Mouse (Mus musculus) mesoderm, embryonic 11.5 days (tissue): ENCODE results near the gene Osbpl10.
"Not testable (repeated sequence)": the region's sequence is repeated elsewhere in the genome, so short reads cannot be mapped to it uniquely, and the experiment has no call there.

Experiments
- DNase-seq: peaks from one replicate; pipeline ENCODE4 v3.0.0-alpha.2; 2012; ENCODE audit warnings: low read depth, low spot score

The Osbpl10 gene

DNA sequence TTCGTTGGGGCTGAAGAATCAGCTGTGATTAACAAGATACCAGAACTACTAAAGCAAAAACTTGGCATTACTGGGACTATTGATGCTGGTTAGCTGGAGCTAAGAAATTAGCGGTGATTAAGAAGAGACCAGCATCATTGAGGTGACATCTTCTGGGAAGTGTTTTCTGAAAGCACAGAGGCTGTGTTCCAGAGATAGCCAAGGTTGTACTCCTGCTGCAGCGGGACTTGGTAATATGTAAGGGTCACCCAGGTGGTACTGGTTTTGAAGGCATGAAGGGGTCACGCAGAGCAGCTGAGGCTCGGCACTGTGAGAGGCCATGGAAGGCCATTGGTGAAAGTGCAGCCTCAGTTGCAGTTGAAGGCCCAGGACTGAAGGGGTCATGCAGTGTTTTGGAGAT, 294.1 kb downstream of the Osbpl10 start:
- DNase-seq, result not testable (repeated sequence)

DNA sequence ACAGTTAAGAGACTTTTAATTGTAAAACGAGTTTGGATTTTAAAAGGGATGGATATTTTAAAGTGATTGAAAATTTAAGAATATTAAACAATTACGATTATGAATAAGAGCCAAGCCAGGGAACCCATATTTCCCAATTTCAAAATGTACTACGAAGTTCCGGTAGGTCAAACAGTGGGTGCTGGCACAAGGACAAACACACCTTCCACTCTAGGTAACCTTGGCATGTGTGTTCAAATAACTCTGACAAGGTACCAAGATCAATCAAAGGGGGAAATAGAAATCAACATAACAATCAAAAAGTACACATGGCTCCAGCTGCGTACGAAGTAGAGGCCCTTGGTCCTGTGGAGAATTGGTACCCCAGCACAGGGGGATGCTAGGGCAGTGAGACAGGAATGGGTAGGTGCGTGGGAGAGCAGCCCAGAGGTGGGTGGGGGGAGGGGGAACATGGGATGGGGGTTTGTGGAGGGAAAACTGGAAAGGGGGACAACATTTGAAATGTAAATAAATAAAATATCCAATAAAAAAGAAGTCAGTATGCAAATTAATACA, 294.8 kb downstream of the Osbpl10 start:
- DNase-seq, result no peak

DNA sequence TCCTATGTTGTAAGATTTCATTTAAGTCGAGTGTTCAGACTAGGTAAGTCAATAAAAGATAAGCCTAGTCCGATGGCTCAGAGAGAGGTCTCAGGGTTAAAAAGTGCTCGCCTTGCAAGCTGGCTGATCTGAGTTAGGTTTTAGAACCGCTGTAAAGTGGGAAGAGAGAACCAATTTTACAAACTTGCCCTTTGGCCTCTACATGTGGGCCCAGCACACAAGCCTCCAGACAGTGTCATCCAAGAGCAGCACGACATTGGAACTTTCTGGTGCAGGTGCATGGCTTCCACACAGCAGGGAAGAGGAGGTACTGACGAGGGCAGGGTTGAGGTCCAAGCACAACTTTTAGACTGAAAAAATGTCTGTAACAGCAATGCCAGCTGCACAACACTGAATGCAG, 296.4 kb downstream of the Osbpl10 start:
- no peak for DNase-seq

DNA sequence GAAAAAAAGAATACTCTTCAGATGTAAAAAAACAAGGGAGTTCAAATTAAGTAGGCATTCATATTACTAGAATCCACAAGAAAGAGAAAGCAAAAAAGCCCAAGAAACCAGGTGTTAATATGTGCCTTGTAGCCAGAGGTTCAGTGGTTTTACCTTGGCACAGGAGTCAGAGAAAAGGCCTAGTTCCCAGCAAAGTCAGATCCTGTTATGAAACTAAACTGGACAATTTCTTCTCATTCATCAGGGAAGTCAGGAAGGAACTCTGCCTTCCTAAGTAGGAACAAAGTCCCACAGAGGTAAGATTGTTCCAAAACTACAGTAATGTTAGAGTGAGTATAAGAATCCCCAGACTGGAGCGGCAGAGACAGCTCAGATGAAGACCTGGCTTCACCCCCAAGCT, 300.3 kb downstream of the Osbpl10 start:
- DNase-seq, result no peak
